Mouse (Mus musculus) intestine, embryonic 14.5 days (tissue): ENCODE data around the gene Agps. TPM values are rescaled to one million over a fixed set of nuclear protein-coding genes. Genes with fewer than 3 reads are reported as not detected.

Source experiments
- ATAC-seq: fragments of 200-750 bp; cut with Nextera tagmentation; replicated peaks from 2 replicates; pipeline ENCODE4 v1.8.0; 2017; ENCODE audit warnings: low read depth, moderate number of reproducible peaks, moderate TSS enrichment, moderate library complexity; ENCODE audit not compliant: low FRiP score, low TSS enrichment
- DNase-seq: peaks from one replicate; pipeline ENCODE4 v3.0.0-alpha.2; 2018; ENCODE audit warnings: low spot score
- H3K27ac ChIP-seq: fragments of 300-500 bp; sonication (generic); 2 replicates; pipeline ENCODE4 v1.5.1; 2014; ENCODE audit warnings: low read depth, mild to moderate bottlenecking, control low read depth
- H3K27me3 ChIP-seq: fragments of 300-500 bp; sonication (generic); replicated peaks from 2 replicates; pipeline ENCODE4 v1.6.1; 2014; ENCODE audit warnings: low read length, control low read depth; ENCODE audit not compliant: control insufficient read depth, insufficient read depth
- H3K36me3 ChIP-seq: fragments of 300-500 bp; sonication (generic); 2 replicates; pipeline ENCODE4 v1.6.1; 2014; ENCODE audit warnings: low read length, control low read depth; ENCODE audit not compliant: control insufficient read depth, insufficient read depth
- H3K4me1 ChIP-seq: fragments of 300-500 bp; sonication (generic); replicated peaks from 2 replicates; pipeline ENCODE4 v1.6.1; 2014; ENCODE audit warnings: low read length, control low read depth, mixed read lengths; ENCODE audit not compliant: control insufficient read depth, insufficient read depth
- H3K4me2 ChIP-seq: fragments of 300-500 bp; sonication (generic); 2 replicates; pipeline ENCODE4 v1.6.1; 2014; ENCODE audit warnings: low read length
- H3K4me3 ChIP-seq: fragments of 300-500 bp; sonication (generic); 2 replicates; pipeline ENCODE4 v1.5.1; 2014; ENCODE audit warnings: low read depth, low read length, control low read depth, mixed read lengths
- H3K9ac ChIP-seq: fragments of 300-500 bp; sonication (generic); 2 replicates; pipeline ENCODE4 v1.6.1; 2014; ENCODE audit warnings: mild to moderate bottlenecking, low read length
- H3K9me3 ChIP-seq: fragments of 300-500 bp; sonication (generic); 2 replicates; pipeline ENCODE4 v1.6.1; 2016; ENCODE audit warnings: low read length, control low read depth; ENCODE audit not compliant: control insufficient read depth
- WGBS: fragments of 180-500 bp; shearing (Covaris S2); extraction: QIAGEN DNeasy Blood & Tissue Kit; methylation state at CpG from one replicate; pipeline ENCODE4 v1.1.7; 2014; 5-methylcytosine and 5-hydroxymethylcytosine counted together
- polyA plus RNA-seq: library from polyadenylated mRNA; unstranded; fragments of >200 nt; fragmentation: Nextera tagmentation; extraction: Ambion mirVana; gene quantifications from 2 replicates; pipeline ENCODE4 v1.2.1, GENCODE M21; 2014

Gene Agps
- polyA plus RNA-seq, 1 experiment from 2014 or later = 35.6 TPM

DNA sequence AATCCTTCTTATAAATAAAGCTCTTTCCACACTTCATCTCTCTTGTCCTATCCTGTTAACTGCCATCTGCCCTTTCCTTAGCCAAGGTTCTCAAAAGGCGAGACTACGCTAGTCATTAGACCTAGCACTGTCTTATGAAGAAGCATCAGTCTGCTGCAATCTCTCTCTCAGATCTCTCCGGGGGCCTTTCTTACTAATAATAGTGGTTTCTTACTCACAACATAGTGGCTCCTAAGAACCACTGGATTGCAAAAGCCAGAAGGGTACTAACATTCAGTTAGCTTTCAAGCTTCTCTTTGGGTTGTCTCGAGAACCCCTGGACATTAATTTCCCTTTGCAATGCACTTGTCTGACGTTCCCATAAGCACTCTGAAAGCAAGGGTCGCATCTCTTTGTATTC, 26.2 kb upstream of the Agps start:
- H3K27me3 ChIP-seq = no peaks in the 10 kb centered on the region
- no peak overlapping the region for H3K4me2 ChIP-seq
- H3K27ac ChIP-seq = no peak overlapping the region
- H3K36me3 ChIP-seq = no peaks in the 10 kb centered on the region
- H3K9me3 ChIP-seq = no peaks in the 10 kb centered on the region
- H3K9ac ChIP-seq = no peak overlapping the region
- ATAC-seq = no peak
- H3K4me3 ChIP-seq = no peak overlapping the region
- 91% methylated on average over 6 of the region's 6 CpGs for WGBS
- DNase-seq = no peak
- no peaks in the 10 kb centered on the region for H3K4me1 ChIP-seq

DNA sequence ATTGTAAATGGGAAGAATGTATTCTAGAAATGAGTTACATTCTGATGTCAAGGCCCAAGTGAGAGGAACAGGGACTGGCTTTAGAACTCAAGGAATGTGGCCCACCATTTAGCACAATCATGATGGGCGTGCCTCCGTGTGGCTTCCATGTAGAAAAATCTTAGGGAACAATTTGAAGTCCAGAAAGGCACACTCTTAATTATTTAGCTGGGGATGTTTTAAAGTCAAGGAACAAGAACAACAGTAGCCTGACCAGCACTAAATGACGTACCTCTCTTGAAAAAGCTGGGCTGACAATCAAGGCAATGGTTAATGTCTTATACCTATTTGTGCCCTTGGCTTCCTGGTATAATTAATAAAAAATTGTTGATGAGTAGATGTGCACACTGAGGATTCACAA, 25.1 kb upstream of the Agps start:
- H3K27me3 ChIP-seq = no peaks in the 10 kb centered on the region
- 90% methylated on average over 3 of the region's 3 CpGs for WGBS
- DNase-seq = no peak
- H3K4me2 ChIP-seq = no peak overlapping the region
- ATAC-seq = no peak
- no peaks in the 10 kb centered on the region for H3K36me3 ChIP-seq
- H3K4me1 ChIP-seq = no peaks in the 10 kb centered on the region
- no peak overlapping the region for H3K9ac ChIP-seq
- H3K9me3 ChIP-seq = no peaks in the 10 kb centered on the region
- no peak overlapping the region for H3K4me3 ChIP-seq
- H3K27ac ChIP-seq = no peak overlapping the region

DNA sequence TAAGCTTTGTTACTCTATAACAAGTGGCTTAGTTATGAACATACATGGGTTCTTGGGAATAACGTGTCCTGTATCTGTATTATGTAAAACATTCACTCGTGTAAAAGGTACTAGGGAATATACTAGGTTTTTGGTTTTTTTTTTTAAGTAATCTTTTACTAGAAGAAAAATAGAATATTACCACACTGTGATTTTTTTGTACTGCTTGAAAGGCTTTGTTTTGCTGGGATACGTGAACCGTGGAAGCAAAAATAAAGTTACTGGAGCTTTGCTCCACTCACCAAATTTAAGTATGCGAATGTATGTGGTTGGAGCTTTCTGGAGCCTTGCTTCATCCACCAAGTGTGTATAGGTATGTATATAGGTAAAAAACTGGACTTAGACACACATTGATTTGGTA, 24.5 kb upstream of the Agps start:
- Histone ChIP-seq H3K4me1 (no peaks in the 10 kb centered on the region), H3K9me3 (no peaks in the 10 kb centered on the region), H3K4me3 (no peak overlapping the region), H3K27ac (no peak overlapping the region), H3K27me3 (no peaks in the 10 kb centered on the region), H3K36me3 (no peaks in the 10 kb centered on the region), H3K9ac (no peak overlapping the region), H3K4me2 (no peak overlapping the region)
- ATAC-seq = no peak
- no peak for DNase-seq
- WGBS = 95% methylated on average over 5 of the region's 5 CpGs

DNA sequence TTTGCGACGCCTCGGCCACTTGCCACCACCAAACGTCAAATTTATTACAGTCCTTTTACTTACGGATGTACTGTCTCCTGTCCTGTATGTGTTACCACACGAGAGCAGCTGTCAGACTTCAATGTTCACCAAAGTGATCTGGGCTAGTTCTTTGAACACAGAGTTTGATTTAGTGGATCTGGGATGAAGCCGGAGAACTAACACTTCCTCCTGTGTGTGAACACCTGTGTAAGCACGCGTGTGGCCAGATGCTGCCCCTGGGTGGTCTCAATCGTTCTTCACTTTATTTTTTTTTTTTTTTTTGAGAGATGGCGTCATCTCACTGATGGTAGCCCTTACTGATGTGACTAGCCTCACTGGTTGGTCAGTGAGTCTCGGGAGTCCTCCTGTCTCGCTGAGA, 17.1 kb upstream of the Agps start:
- no peaks in the 10 kb centered on the region for H3K9me3 ChIP-seq
- no peaks in the 10 kb centered on the region for H3K27me3 ChIP-seq
- WGBS = 33% methylated on average over 13 of the region's 13 CpGs
- no peak for ATAC-seq
- H3K4me2 ChIP-seq = no peak overlapping the region
- no peak overlapping the region for H3K9ac ChIP-seq
- no peak for DNase-seq
- H3K4me1 ChIP-seq = peaks cover 9% of the 10 kb centered on the region; the same call in 1 of the 2 replicates
- H3K4me3 ChIP-seq = no peak overlapping the region
- H3K36me3 ChIP-seq = no peaks in the 10 kb centered on the region
- no peak overlapping the region for H3K27ac ChIP-seq

DNA sequence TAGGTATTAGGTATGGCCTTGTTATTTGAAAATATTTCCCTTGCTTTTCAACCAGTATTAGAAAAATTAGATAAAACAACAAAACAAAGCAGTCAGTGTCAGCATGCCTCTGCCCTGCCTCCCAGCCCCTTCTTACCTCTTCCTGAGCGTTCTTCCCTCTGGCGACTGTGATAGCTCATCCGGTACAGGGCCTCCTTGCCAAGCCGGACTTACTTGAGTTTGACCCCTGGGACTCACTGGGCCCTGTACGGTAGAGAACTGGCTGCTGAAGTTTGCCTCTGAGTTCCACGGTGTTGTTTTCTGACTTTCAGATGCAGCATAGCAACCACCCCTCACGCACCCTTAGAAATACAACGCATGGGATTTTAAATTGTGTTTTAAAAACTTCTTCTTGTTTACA, 16.5 kb upstream of the Agps start:
- Histone ChIP-seq H3K9ac (no peak overlapping the region), H3K4me2 (no peak overlapping the region)
- no peak for ATAC-seq

DNA sequence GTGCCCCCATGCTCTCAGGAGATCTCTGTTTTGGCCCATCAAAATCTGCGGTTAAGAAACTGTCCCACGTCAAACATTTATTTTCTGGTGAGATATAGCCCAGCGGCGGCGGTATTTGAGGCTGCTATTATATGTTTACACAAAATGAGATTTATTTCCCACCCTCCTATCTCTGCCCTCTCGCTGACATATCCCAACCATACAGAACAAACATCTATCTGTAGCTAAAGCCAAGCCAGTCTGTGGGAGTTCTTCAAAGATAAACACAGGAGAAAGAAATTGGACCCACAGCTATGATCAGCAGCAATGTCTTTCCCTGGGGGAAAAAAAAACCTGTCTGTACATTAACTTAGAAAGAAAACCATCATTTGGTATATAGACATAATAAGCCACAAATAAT, 15.3 kb upstream of the Agps start:
- Histone ChIP-seq H3K27ac (no peak overlapping the region), H3K27me3 (no peaks in the 10 kb centered on the region), H3K4me1 (peaks cover 9% of the 10 kb centered on the region; the same call in 1 of the 2 replicates), H3K4me3 (no peak overlapping the region), H3K9me3 (no peaks in the 10 kb centered on the region), H3K9ac (no peak overlapping the region), H3K4me2 (no peak overlapping the region), H3K36me3 (no peaks in the 10 kb centered on the region)
- ATAC-seq (no peak), DNase-seq (no peak)
- 17% methylated on average over 6 of the region's 6 CpGs for WGBS

More for the DNA sequence above, 16.5 kb upstream of the Agps start:
- Histone ChIP-seq H3K4me1 (peaks cover 9% of the 10 kb centered on the region; the same call in 1 of the 2 replicates), H3K4me3 (no peak overlapping the region), H3K27ac (no peak overlapping the region), H3K27me3 (no peaks in the 10 kb centered on the region), H3K36me3 (no peaks in the 10 kb centered on the region), H3K9me3 (no peaks in the 10 kb centered on the region)
- 43% methylated on average over 8 of the region's 8 CpGs for WGBS
- no peak for DNase-seq

DNA sequence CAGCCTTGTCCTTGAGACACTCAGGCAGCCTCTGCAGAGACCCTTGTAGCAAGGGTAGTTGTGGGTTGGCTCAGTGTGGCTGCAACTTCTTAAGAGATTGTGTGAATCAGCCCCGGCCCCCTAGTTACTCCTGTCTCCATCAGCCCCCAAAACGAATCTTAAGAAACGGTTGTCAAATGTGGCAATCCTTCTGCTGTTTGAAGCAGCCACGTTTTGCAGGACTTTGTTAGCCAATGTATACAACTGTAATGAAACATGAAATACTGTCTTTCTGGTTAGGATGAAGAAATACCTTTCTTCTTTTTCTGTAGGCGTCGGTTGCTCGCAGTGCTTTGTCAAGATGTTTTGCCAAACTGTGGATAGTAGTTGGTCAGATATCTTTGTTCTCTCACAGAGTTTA, 13.3 kb upstream of the Agps start:
- WGBS = 66% methylated on average over 7 of the region's 7 CpGs
- ATAC-seq = no peak
- H3K4me2 ChIP-seq = no peak overlapping the region
- no peak for DNase-seq
- peaks cover 9% of the 10 kb centered on the region for H3K4me1 ChIP-seq
- H3K9me3 ChIP-seq = no peaks in the 10 kb centered on the region
- H3K27ac ChIP-seq = no peak overlapping the region
- no peak overlapping the region for H3K9ac ChIP-seq
- H3K27me3 ChIP-seq = no peaks in the 10 kb centered on the region
- no peak overlapping the region for H3K4me3 ChIP-seq
- H3K36me3 ChIP-seq = no peaks in the 10 kb centered on the region

DNA sequence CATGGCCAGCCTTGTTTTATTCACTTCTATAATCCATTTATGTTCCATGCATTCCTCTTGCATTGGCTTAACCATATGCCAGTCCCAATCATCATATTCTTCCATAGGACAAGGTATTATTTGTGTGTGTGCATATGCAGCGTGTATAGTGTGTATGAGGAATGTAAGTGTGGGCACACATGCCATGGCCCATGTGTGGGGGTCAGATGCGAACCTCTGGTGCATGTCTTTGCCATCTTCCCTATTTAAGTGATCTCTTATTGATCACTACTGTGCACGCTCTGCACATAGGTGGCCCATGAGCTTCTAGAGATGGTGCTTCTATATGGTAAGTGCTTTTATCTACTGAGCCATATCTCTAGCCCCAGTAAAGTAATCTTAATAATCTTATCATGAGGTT, 12.2 kb upstream of the Agps start:
- no peak for DNase-seq
- 93% methylated on average over 3 of the region's 3 CpGs for WGBS
- no peaks in the 10 kb centered on the region for H3K9me3 ChIP-seq

DNA sequence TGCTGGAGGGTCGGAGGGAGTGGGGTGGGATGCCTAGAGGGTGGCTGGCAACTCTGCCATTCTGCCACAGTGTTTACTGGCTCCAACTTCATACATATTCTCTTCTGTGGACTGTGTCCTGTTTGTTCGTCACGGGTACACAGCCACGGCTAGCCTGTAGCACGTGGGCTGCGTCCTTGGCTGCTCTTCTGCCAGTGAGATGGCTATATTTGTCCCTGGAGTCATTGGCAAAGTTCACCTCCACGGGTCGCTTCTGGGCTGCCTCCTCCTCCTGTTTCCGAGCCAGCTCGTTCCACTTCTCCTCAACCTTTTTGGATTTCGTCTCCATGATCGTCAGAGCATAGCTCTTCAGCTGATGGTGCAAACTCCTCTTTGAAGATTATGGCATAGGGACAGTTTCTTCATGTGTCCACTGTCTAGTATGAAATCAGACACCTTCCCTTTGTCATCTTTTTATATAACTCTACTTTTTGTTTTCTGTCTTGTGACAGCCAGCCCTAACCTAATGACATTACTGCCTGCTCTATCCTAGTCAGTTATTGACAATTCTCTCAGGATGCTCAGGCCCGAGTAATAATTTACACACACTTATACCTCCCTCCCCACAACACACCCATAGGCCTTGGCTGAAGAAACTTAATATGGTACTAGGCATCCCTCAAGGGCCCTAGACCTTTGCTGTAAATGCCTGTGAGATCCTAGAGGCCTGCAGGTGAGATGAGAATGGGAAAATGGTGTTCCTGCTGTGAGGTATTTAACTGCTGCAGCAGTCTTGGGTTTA, 9.8 kb upstream of the Agps start:
- ATAC-seq (no peak), DNase-seq (no peak)
- 90% methylated on average over 13 of the region's 13 CpGs for WGBS
- Histone ChIP-seq H3K27ac (no peak overlapping the region), H3K4me3 (no peak overlapping the region), H3K4me1 (no peaks in the 10 kb centered on the region; the same call in 1 of the 2 replicates), H3K27me3 (no peaks in the 10 kb centered on the region), H3K36me3 (no peaks in the 10 kb centered on the region), H3K4me2 (no peak overlapping the region), H3K9ac (no peak overlapping the region), H3K9me3 (no peaks in the 10 kb centered on the region)

More for the DNA sequence above, 12.2 kb upstream of the Agps start:
- ATAC-seq = no peak
- peaks cover 8% of the 10 kb centered on the region for H3K4me1 ChIP-seq
- H3K4me2 ChIP-seq = no peak overlapping the region
- H3K27ac ChIP-seq = no peak overlapping the region
- no peaks in the 10 kb centered on the region for H3K27me3 ChIP-seq
- H3K9ac ChIP-seq = no peak overlapping the region
- H3K4me3 ChIP-seq = no peak overlapping the region
- H3K36me3 ChIP-seq = no peaks in the 10 kb centered on the region
